Mouse (Mus musculus) heart, postnatal 4 days (tissue): ENCODE data around the gene Bcat1. TPM values are rescaled to one million over a fixed set of nuclear protein-coding genes. Genes with fewer than 3 reads are reported as not detected.

Experiments used
- DNase-seq: peaks from one replicate; pipeline ENCODE4 v3.0.0; 2021
- total RNA-seq, 2 experiments: library from RNA; stranded (reverse); gene quantifications; 2 replicates each; pipeline ENCODE4 v1.2.3; 2021

Bcat1 gene
- total RNA-seq, 2 experiments from 2014 or later: 2.4 to 2.9 TPM

DNA sequence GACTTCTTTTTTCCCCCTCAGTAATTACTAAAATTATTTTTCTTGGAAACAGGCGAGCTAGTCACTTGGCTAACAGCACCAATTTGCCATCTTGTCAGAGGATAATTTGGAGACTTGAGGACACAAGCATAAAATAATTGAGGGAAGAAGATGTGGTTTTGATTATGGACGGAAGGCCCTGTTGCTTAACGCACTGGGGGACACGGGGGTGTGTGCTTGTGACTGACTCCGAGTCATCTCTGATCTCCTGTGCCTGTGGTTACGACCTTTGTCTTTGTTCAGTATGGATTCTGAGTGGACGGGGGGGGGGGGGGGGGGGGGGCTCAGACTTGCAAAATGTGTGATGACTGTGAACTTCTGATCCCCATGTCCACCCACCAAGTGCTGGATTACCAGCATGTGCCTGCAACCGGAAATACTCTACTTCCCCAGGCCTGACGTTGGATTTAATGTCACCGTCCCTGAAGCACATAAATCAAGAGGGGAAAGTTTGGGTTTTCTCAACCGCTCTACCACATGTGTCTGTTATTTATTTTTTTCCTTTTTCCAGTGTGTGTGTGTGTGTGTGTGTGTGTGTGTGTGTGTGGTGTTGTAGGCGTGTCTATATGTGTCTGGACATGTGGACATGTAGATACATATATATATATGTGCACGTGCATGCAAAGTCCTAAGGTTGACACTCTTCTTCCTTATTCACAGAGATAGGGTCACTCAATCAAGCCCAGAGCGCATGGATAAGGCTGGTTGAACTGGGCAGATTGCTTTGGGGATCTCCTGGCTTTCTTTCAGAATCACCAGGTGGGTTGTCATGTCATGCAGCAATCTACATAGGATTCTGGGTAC lies 73.7 kb downstream of the Bcat1 start:
- DNase-seq: no peak

- DNase-seq: no peak
Measured at GRCm38 (mm10) chr6:145001493-145001892, 74.5 kb downstream of the Bcat1 start.

DNA sequence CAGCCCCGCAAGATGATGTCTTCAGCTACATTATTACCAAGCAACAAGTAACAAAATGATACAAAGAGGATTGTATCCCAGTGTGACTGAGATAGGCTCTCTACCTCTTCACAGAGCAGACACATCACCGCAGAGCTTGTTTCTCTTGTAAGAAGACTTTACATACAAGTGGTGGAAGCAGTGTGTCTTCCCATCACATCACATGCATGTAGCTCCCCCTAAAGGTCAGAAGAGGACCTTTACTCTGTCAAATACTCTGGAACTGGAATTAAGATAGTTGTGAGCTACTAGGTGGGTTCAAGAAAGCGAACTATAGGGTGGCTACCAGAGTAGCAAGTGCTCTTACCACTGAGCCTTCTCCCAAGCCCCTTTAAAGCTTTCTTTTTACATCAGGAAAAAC lies 78.8 kb downstream of the Bcat1 start:
- no peak for DNase-seq

DNA sequence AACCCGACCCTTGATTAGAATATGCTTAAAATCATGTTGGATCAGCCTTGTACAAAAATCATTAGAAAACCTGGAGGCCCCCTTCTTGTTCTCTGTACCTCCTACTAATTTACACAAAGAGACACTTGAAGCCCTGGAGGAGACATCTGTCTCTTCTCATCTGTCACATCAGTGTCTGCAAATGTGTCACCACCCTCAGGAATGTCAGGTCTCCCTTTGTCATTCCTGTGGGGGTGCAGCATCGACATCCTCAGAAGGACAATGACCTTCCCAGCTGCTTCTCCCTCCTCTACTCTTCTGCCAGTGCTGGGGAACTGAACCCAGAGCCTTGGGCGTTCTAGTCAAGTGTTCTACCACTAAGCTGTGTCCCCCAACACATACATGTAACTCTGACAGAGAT lies 83.9 kb downstream of the Bcat1 start:
- DNase-seq: no peak

DNA sequence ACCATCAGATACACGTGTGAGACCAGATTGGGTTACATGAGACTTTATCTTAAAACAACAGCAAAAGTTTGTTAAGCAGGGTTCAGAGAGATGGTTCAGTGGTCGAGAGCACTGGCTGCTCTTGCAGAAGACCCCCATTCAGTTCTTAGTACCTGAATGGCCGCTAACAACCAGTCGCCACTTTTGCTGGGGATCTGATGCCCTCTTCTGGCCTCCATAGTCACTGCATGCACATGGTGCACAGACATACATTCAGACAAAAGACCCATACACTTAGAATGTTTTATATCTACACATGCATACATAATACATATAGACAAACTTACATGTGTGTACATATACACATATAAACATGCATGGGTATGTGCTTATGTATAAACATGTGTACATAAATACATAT lies 86.8 kb downstream of the Bcat1 start:
- DNase-seq: no peak

GRCm38 (mm10) chr6:144987676-144988075 lies 88.3 kb downstream of the Bcat1 start:
- no peak for DNase-seq

- DNase-seq: no peak
Measured at GRCm38 (mm10) chr6:144987216-144987615, 88.8 kb downstream of the Bcat1 start.

- no peak for DNase-seq
Measured at GRCm38 (mm10) chr6:144984221-144984620, 91.8 kb downstream of the Bcat1 start.

DNA sequence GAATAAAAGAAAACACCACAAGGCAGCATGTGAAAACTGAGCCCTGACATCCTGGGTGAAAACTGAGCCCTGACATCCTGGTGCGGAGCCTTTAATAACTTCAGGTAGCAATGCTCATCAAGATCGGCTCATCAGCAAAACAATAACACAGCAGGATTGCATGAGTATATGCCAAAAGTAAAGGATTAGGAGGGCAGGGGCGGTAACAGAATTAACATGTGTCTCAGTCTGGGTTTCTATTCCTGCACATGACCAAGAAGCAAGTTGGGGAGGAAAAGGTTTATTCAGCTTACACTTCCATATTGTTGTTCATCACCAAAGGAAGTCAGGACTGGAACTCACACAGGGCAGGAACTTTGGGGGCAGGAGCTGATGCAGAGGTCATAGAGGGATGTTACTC lies 93.9 kb downstream of the Bcat1 start:
- DNase-seq: no peak

- no peak for DNase-seq
Measured at GRCm38 (mm10) chr6:144972351-144972750, 103.6 kb downstream of the Bcat1 start.

- DNase-seq: no peak
Measured at GRCm38 (mm10) chr6:144970900-144971299, 105.1 kb downstream of the Bcat1 start.

- DNase-seq: no peak
Measured at GRCm38 (mm10) chr6:144967536-144967935, 108.4 kb downstream of the Bcat1 start.

GRCm38 (mm10) chr6:144964205-144964604 lies 111.8 kb downstream of the Bcat1 start:
- no peak for DNase-seq

- peak; percentile 14 for DNase-seq
Measured at GRCm38 (mm10) chr6:144963156-144963555, 112.8 kb downstream of the Bcat1 start.

GRCm38 (mm10) chr6:144962013-144962354 lies 114.0 kb downstream of the Bcat1 start:
- no peak for DNase-seq

DNA sequence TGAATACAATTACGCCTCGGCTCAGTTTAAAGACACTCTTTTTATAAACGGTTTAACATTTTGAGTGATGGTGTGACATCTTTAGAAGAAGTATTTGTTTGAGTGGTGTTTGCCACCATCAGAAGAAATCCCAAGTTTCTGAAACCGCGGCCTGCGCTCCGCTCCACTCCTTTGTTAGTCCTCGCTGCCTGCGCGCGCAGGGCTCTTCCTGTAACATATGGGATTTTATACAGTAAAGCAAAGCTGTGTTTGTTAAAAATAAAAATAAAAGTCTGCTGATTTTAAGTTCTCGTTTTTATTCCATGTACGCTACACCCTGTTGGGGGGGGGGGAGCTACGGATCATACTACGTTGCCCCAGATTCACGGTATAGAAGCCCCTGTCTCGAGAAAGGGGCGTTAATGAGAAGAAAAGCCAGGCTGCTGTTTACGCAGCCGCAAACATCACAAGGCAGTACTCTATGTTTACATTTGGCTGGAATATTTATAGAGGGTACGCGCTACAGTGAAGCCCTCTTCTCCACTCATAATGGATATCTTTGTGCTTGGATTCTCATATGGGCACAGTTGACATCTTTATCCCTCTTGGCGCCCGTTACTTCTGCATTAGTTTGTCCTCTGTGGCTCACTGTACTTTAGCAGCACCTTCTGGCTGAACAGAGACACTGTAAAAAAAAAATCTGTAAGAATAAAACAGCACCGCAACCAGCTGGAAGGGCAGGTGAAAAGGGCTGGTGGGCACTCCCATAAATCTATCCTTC lies 114.6 kb downstream of the Bcat1 start:
- no peak for DNase-seq

GRCm38 (mm10) chr6:144955887-144956547 lies 120.0 kb downstream of the Bcat1 start:
- DNase-seq: no peak

GRCm38 (mm10) chr6:144952885-144953284 lies 123.1 kb downstream of the Bcat1 start:
- DNase-seq: no peak

- no peak for DNase-seq
Measured at GRCm38 (mm10) chr6:144944435-144945365, 131.3 kb downstream of the Bcat1 start.
